Mouse (Mus musculus) hindbrain, embryonic 11.5 days (tissue): Measurements from ENCODE around the gene Dpp3. TPM values are rescaled to one million over a fixed set of nuclear protein-coding genes. Genes with fewer than 3 reads are reported as not detected.
"Not testable (repeated sequence)": the region's sequence is repeated elsewhere in the genome, so short reads cannot be mapped to it uniquely, and the experiment has no call there.

Source experiments
- ATAC-seq: fragments of 200-750 bp; cut with Nextera tagmentation; 2 replicates; pipeline ENCODE4 v1.8.0; 2017; ENCODE audit warnings: mild to moderate bottlenecking, moderate TSS enrichment, moderate library complexity; ENCODE audit not compliant: low FRiP score
- DNase-seq: peaks from one replicate; pipeline ENCODE4 v3.0.0-alpha.2; 2015; ENCODE audit warnings: low spot score
- H3K27ac ChIP-seq: fragments of 300-500 bp; sonication (generic); 2 replicates; pipeline ENCODE4 v1.5.1; 2014; ENCODE audit warnings: mild to moderate bottlenecking, low read depth, low read length
- H3K27me3 ChIP-seq: fragments of 300-500 bp; sonication (generic); 2 replicates; pipeline ENCODE4 v1.6.1; 2014; ENCODE audit warnings: mild to moderate bottlenecking, low read length, moderate library complexity, mixed read lengths; ENCODE audit not compliant: control insufficient read depth, insufficient read depth
- H3K36me3 ChIP-seq: fragments of 300-500 bp; sonication (generic); 2 replicates; pipeline ENCODE4 v1.6.1; 2014; ENCODE audit warnings: mild to moderate bottlenecking, low read length, moderate library complexity, mixed read lengths; ENCODE audit not compliant: control insufficient read depth, insufficient read depth
- H3K4me1 ChIP-seq: fragments of 300-500 bp; sonication (generic); replicated peaks from 2 replicates; pipeline ENCODE4 v1.6.1; 2014; ENCODE audit warnings: low read length, mixed read lengths; ENCODE audit not compliant: control insufficient read depth, insufficient read depth
- H3K4me2 ChIP-seq: fragments of 300-500 bp; sonication (generic); replicated peaks from 2 replicates; pipeline ENCODE4 v1.6.1; 2014; ENCODE audit warnings: mild to moderate bottlenecking, low read depth, low read length
- H3K4me3 ChIP-seq: fragments of 300-500 bp; sonication (generic); 2 replicates; pipeline ENCODE4 v1.5.1; 2014; ENCODE audit warnings: low read depth, low read length
- H3K9ac ChIP-seq: fragments of 300-500 bp; sonication (generic); 2 replicates; pipeline ENCODE4 v1.6.1; 2014; ENCODE audit warnings: low read depth, low read length
- H3K9me3 ChIP-seq: fragments of 300-500 bp; sonication (generic); 2 replicates; pipeline ENCODE4 v1.6.1; 2016; ENCODE audit warnings: low read length; ENCODE audit not compliant: control insufficient read depth
- WGBS: fragments of 180-500 bp; shearing (Covaris S2); extraction: QIAGEN DNeasy Blood & Tissue Kit; methylation state at CpG from one replicate; pipeline ENCODE4 v1.1.7; 2014; 5-methylcytosine and 5-hydroxymethylcytosine counted together
- polyA plus RNA-seq: library from polyadenylated mRNA; unstranded; fragments of >200 nt; fragmentation: Nextera tagmentation; extraction: Ambion mirVana; gene quantifications from 2 replicates; pipeline ENCODE4 v1.2.1, GENCODE M21; 2014

Gene Dpp3
- polyA plus RNA-seq, 1 experiment from 2014 or later, result 125 TPM

DNA sequence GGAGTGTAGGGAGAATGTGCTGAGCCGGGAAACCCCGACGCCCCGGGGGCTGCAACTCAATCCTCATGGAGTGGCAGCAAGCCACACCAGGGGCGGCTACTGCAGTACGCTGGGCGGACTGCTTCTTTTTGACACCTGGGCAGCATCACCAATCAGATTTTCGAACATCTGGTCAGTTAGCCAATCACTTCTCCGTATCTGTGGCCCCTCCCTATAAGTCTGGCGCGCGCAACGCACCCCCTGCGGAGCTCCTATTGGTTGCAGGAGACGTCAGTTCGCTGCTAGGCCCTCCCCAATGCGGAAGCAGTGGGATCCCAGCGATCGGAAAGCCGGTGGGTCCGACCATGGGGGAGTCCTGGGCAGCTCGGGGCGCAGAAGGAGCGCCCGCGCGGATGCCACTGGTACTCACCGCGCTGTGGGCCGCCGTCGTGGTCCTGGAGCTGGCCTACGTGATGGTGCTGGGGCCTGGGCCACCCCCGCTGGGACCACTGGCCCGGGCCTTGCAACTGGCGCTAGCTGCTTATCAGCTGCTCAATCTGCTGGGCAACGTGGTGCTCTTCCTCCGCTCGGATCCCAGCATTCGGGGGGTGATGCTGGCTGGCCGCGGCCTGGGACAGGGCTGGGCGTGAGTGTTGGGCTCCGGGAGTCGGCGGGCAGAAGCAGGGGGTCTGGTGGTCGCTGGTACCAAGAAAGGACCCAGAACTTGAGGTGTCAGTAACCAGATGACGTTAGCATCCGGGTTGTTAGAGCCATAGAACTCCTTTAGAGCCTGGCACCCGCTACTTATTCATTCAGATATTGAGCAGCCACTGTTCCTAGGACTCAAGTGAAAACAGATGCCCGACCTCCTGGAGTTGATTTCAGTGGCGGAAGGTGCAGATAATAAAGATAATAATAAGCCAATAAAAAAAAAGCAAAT lies 49.4 kb downstream of the Dpp3 start, which contains the start of gene Zdhhc24:
Zdhhc24 (plus strand) TSS at position 264 of the 919 bp plus-strand sequence.
- peak within 1 kb of the TSS; percentile 62 for H3K9ac ChIP-seq
- peak within 1 kb of the TSS; percentile 62 for H3K4me3 ChIP-seq
- no peaks in the 10 kb centered on the region for H3K9me3 ChIP-seq
- ATAC-seq (peak; percentile 97), DNase-seq (peak; percentile 97)
- WGBS, result 2% methylated on average over 52 of the region's 52 CpGs
- no peaks in the 10 kb centered on the region for H3K36me3 ChIP-seq
- H3K4me1 ChIP-seq, result peaks cover 2% of the 10 kb centered on the region; the same call in 1 of the 2 replicates
- H3K4me2 ChIP-seq, result peak within 1 kb of the TSS; percentile 89
- H3K27ac ChIP-seq, result no peak within 1 kb of the TSS
- no peaks in the 10 kb centered on the region for H3K27me3 ChIP-seq

DNA sequence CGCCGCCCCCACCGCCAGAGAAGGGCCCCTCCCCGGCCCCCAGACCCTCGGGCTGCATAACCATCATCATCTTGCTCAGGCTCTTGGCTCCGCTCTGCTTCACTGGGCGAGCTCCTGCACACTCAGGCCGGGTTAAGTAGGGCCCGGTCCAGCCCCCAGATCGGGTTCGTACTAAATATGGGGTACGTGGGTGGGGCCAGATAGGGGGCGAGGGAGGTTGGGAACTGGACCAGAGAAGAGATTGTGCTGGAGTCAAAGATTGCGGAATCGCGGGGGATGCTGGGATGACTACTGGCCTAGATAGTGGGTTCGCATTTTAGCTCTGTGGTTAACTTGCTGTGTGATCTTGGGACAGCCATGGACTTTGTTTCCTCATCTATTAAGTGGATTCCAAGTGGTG lies 50.3 kb downstream of the Dpp3 start, which contains the start of gene Actn3:
Actn3 (minus strand) TSS at position 125 of the 400 bp plus-strand sequence.
- Histone ChIP-seq H3K4me1 (peaks cover 2% of the 10 kb centered on the region; the same call in 1 of the 2 replicates), H3K4me2 (peak within 1 kb of the TSS; percentile 89), H3K27me3 (no peaks in the 10 kb centered on the region), H3K27ac (no peak within 1 kb of the TSS), H3K4me3 (peak within 1 kb of the TSS; percentile 62), H3K9me3 (no peaks in the 10 kb centered on the region), H3K36me3 (no peaks in the 10 kb centered on the region), H3K9ac (peak within 1 kb of the TSS; percentile 62)
- peak; percentile 2; the same call in 1 of the 2 replicates for ATAC-seq
- no peak for DNase-seq
- WGBS, result 3% methylated on average over 16 of the region's 17 CpGs

- no peak overlapping the region for H3K4me2 ChIP-seq
- H3K4me1 ChIP-seq, result peaks cover 2% of the 10 kb centered on the region; the same call in 1 of the 2 replicates
- ATAC-seq, result no peak
- no peaks in the 10 kb centered on the region for H3K36me3 ChIP-seq
- no peak overlapping the region for H3K4me3 ChIP-seq
- H3K27me3 ChIP-seq, result no peaks in the 10 kb centered on the region
- no peak for DNase-seq
- H3K9ac ChIP-seq, result no peak overlapping the region
- no peak overlapping the region for H3K27ac ChIP-seq
- WGBS, result 73% methylated on average over 3 of the region's 3 CpGs
- no peaks in the 10 kb centered on the region for H3K9me3 ChIP-seq
Measured at GRCm38 (mm10) chr19:4876755-4877154, 51.3 kb downstream of the Dpp3 start.

- 71% methylated on average over 3 of the region's 4 CpGs for WGBS
- no peaks in the 10 kb centered on the region for H3K36me3 ChIP-seq
- H3K4me2 ChIP-seq, result no peak overlapping the region
- no peak overlapping the region for H3K27ac ChIP-seq
- no peaks in the 10 kb centered on the region for H3K9me3 ChIP-seq
- ATAC-seq (no peak), DNase-seq (no peak)
- no peak overlapping the region for H3K9ac ChIP-seq
- peaks cover 2% of the 10 kb centered on the region; the same call in 1 of the 2 replicates for H3K4me1 ChIP-seq
- H3K4me3 ChIP-seq, result no peak overlapping the region
- H3K27me3 ChIP-seq, result no peaks in the 10 kb centered on the region
Measured at GRCm38 (mm10) chr19:4876241-4876640, 51.8 kb downstream of the Dpp3 start.

DNA sequence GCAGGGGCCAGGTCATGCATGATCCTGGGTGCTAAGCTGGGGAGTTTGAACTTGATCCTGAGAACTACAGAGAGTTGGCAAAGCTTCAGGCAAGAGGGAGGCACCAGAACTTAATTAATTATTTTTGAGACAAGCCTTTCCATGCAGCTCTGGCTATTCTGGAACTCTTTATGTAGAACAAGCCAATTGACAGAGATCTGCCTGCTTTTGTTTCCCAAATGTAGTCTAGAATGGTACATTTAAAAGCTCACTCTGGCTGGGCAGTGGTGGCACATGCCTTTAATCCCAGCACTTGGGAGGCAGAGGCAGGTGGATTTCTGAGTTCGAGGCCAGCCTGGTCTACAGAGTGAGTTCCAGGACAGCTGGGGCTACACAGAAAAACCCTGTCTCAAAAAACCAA lies 53.5 kb downstream of the Dpp3 start:
- not testable (repeated sequence) for H3K4me1 ChIP-seq, DNase-seq, H3K27ac ChIP-seq, H3K36me3 ChIP-seq, ATAC-seq, H3K9me3 ChIP-seq, H3K27me3 ChIP-seq, H3K4me2 ChIP-seq, H3K4me3 ChIP-seq, H3K9ac ChIP-seq
- WGBS, result 100% methylated on average over 1 of the region's 1 CpGs

- WGBS, result 6% methylated on average over 17 of the region's 17 CpGs
- Histone ChIP-seq H3K9me3 (no peaks in the 10 kb centered on the region), H3K36me3 (no peaks in the 10 kb centered on the region), H3K4me1 (no peaks in the 10 kb centered on the region), H3K27ac (no peak overlapping the region), H3K9ac (no peak overlapping the region), H3K4me2 (no peak overlapping the region), H3K4me3 (no peak overlapping the region), H3K27me3 (no peaks in the 10 kb centered on the region)
- ATAC-seq (no peak), DNase-seq (peak; percentile 28)
Measured at GRCm38 (mm10) chr19:4865147-4865546, 62.9 kb downstream of the Dpp3 start.

DNA sequence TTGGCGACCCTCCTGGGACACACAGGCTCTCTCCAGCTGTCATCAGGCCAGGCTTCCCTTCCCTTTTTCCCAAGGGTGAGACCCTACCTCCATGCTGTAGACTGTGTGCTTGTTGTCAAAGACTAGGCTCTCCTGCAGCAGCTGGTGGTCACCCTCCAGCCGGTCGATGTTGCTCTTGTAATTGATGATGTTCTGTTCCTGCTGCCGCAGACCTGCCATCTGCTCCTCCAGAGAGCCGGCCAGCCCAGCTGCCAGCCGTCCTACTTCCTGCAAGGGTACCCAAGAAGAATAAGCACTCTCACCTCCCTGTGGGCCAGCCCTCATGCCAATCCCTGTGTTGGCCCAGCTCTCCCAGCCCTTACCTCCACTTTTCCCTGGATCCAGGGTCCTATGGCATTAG lies 65.0 kb downstream of the Dpp3 start:
- Histone ChIP-seq H3K4me1 (no peaks in the 10 kb centered on the region), H3K27ac (no peak overlapping the region), H3K27me3 (no peaks in the 10 kb centered on the region), H3K9me3 (no peaks in the 10 kb centered on the region), H3K36me3 (no peaks in the 10 kb centered on the region), H3K9ac (no peak overlapping the region), H3K4me2 (no peak overlapping the region), H3K4me3 (no peak overlapping the region)
- ATAC-seq, result no peak
- peak; percentile 19 for DNase-seq
- 71% methylated on average over 6 of the region's 6 CpGs for WGBS

DNA sequence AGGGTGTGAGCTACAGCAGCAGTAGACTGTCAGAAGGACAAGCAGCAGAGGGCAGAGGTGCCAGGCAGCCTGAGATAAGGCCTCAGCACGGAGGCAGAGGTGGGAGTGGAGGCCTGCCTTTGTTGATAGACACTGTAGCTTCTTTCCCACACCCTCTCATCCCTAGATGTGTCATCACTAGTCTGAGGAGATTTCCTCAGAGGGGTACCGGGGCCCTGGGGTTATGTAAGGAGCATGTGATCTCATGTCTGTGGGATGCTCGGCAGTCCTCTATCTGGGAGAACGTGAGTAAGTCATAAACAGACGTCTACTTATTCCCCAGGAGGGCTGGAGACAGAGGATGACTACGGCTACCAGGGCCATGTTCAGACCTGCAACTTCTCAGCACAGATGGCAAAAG lies 69.0 kb downstream of the Dpp3 start:
- Histone ChIP-seq H3K4me1 (no peaks in the 10 kb centered on the region), H3K27me3 (no peaks in the 10 kb centered on the region), H3K36me3 (no peaks in the 10 kb centered on the region), H3K4me3 (no peak overlapping the region), H3K4me2 (no peak overlapping the region), H3K9me3 (no peaks in the 10 kb centered on the region), H3K9ac (no peak overlapping the region), H3K27ac (no peak overlapping the region)
- DNase-seq (no peak), ATAC-seq (no peak)
- WGBS, result 85% methylated on average over 6 of the region's 6 CpGs
